Mouse (Mus musculus) heart, postnatal 0 days (tissue): ENCODE results near the gene Zfp697. TPM values are rescaled to one million over a fixed set of nuclear protein-coding genes. Genes with fewer than 3 reads are reported as not detected.

Source experiments
- ATAC-seq: fragments of 200-750 bp; cut with Nextera tagmentation; 2 replicates; pipeline ENCODE4 v1.8.0; 2017; ENCODE audit warnings: low read depth, moderate number of reproducible peaks, moderate library complexity; ENCODE audit not compliant: insufficient read depth
- DNase-seq: peaks from one replicate; pipeline ENCODE4 v3.0.0-alpha.2; 2016; ENCODE audit warnings: low spot score
- H3K27ac ChIP-seq: fragments of 300-500 bp; sonication (generic); 2 replicates; pipeline ENCODE4 v1.5.1; 2014; ENCODE audit warnings: low read depth, mild to moderate bottlenecking
- H3K27me3 ChIP-seq: fragments of 300-500 bp; sonication (generic); 2 replicates; pipeline ENCODE4 v1.6.1; 2014; ENCODE audit warnings: low read length, mixed read lengths; ENCODE audit not compliant: control insufficient read depth, insufficient read depth
- H3K36me3 ChIP-seq: fragments of 300-500 bp; sonication (generic); replicated peaks from 2 replicates; pipeline ENCODE4 v1.6.1; 2014; ENCODE audit warnings: low read length, mixed read lengths; ENCODE audit not compliant: control insufficient read depth, insufficient read depth
- H3K4me1 ChIP-seq: fragments of 300-500 bp; sonication (generic); 2 replicates; pipeline ENCODE4 v1.6.1; 2014; ENCODE audit warnings: antibody characterized with exemption; ENCODE audit not compliant: control insufficient read depth, insufficient read depth
- H3K4me2 ChIP-seq: fragments of 300-500 bp; sonication (generic); 2 replicates; pipeline ENCODE4 v1.6.1; 2014; ENCODE audit warnings: low read depth, mild to moderate bottlenecking, low read length, moderate library complexity
- H3K4me3 ChIP-seq: fragments of 300-500 bp; sonication (generic); 2 replicates; pipeline ENCODE4 v1.5.1; 2014; ENCODE audit warnings: low read depth, low read length
- H3K9ac ChIP-seq: fragments of 300-500 bp; sonication (generic); replicated peaks from 2 replicates; pipeline ENCODE4 v1.6.1; 2014; ENCODE audit warnings: low read depth, low read length, mixed read lengths
- H3K9me3 ChIP-seq: fragments of 300-500 bp; sonication (generic); replicated peaks from 2 replicates; pipeline ENCODE4 v1.6.1; 2016; ENCODE audit warnings: low read length; ENCODE audit not compliant: control insufficient read depth
- CTCF ChIP-seq: IDR thresholded peaks from 2 replicates; pipeline ENCODE4 v1.5.1; 2016; ENCODE audit warnings: antibody characterized with exemption, control low read depth, low read depth
- EP300 ChIP-seq: IDR thresholded peaks from 2 replicates; pipeline ENCODE4 v1.6.1; 2016; ENCODE audit warnings: antibody characterized with exemption, low read depth
- WGBS: fragments of 180-500 bp; shearing (Covaris S2); extraction: QIAGEN DNeasy Blood & Tissue Kit; methylation state at CpG from one replicate; pipeline ENCODE4 v1.1.7; 2014; 5-methylcytosine and 5-hydroxymethylcytosine counted together
- polyA plus RNA-seq: library from polyadenylated mRNA; unstranded; fragments of >200 nt; fragmentation: Nextera tagmentation; extraction: Ambion mirVana; gene quantifications from 2 replicates; pipeline ENCODE4 v1.2.1, GENCODE M21; 2015
- total RNA-seq: library from RNA; depleted of rRNA; stranded (reverse); fragments of >200 nt; gene quantifications from 2 replicates; pipeline ENCODE4 v1.2.3, GENCODE M21; 2014; ENCODE audit warnings: low replicate concordance; rRNA removed

Gene Zfp697
- total and polyA plus RNA-seq, 2 experiments from 2014 or later = 9.4 to 20.8 TPM

DNA sequence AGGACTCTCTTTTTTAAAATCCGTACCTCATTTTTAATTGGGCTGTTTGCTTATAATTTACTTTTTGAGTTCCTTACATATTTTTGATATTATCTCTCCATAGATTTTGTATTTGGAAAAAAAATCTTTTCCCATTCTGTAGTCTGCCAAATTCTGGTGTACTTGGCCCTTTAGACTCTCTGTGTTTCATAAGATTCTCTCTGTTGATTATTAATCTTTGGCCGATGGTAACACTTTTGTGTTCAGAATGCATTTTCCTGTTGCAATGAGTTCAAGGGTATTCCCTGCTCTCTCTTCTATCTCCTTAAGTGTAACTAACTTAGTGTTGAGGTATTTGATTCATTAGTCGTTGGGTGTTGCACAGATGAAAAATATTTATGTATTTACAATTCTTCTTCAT, 374.6 kb downstream of the Zfp697 start:
- H3K36me3 ChIP-seq = no peaks in the 10 kb centered on the region
- no peak overlapping the region for H3K27ac ChIP-seq
- H3K4me2 ChIP-seq = no peak overlapping the region
- TF ChIP-seq CTCF (no peak), EP300 (no peak)
- H3K9ac ChIP-seq = no peak overlapping the region
- ATAC-seq (no peak), DNase-seq (no peak)
- no peaks in the 10 kb centered on the region for H3K27me3 ChIP-seq
- no peaks in the 10 kb centered on the region for H3K9me3 ChIP-seq
- WGBS = 79% methylated on average over 3 of the region's 3 CpGs
- H3K4me1 ChIP-seq = no peaks in the 10 kb centered on the region
- no peak overlapping the region for H3K4me3 ChIP-seq

DNA sequence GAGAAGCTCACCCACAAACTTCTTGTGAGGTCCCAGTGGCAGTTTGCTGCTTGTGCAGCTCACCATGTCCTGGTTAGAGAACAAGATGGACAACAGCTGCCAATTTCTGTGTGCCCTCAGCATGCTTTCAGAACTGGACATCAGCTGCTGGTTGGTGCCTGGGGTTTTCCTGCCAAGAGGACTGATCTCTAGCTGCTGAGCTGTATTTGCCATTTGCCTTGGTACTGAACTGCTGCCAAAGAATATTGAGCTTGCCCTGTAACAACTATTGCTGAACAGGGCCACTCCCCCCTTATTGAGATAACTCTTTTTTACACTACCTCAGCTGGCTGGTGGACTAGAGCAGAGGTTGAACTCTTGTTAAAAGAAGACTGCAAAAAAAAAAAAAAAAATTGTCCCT, 381.9 kb downstream of the Zfp697 start:
- H3K27me3 ChIP-seq = no peaks in the 10 kb centered on the region
- TF ChIP-seq CTCF (no peak), EP300 (no peak)
- H3K36me3 ChIP-seq = no peaks in the 10 kb centered on the region
- no peak overlapping the region for H3K4me2 ChIP-seq
- H3K4me3 ChIP-seq = no peak overlapping the region
- H3K4me1 ChIP-seq = no peaks in the 10 kb centered on the region
- DNase-seq (no peak), ATAC-seq (no peak)
- no peak overlapping the region for H3K27ac ChIP-seq
- H3K9me3 ChIP-seq = no peaks in the 10 kb centered on the region
- no peak overlapping the region for H3K9ac ChIP-seq

DNA sequence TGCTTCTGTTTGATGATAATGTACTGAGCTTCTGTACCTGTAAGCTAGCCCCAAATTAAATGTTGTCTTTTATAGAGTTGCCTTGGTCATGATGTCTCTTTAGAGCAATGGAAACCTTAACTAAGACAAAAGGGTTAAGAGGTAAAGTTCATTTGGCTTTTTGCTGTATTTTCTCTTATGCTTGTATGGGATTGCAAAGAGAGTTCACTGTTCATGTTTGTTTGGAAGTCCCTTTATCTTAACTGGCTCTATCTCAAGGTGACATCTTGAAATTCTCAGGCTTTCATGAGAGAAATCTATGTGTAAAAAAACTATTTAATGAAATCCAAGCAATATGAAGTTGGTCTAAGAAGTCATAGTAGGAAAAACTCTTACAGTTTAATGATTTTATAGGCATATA, 398.7 kb downstream of the Zfp697 start:
- ATAC-seq (no peak), DNase-seq (no peak)
- Histone ChIP-seq H3K4me1 (no peaks in the 10 kb centered on the region), H3K4me3 (no peak overlapping the region), H3K9me3 (no peaks in the 10 kb centered on the region), H3K27ac (no peak overlapping the region), H3K27me3 (no peaks in the 10 kb centered on the region), H3K4me2 (no peak overlapping the region), H3K9ac (no peak overlapping the region), H3K36me3 (no peaks in the 10 kb centered on the region)
- TF ChIP-seq EP300 (no peak), CTCF (no peak)

DNA sequence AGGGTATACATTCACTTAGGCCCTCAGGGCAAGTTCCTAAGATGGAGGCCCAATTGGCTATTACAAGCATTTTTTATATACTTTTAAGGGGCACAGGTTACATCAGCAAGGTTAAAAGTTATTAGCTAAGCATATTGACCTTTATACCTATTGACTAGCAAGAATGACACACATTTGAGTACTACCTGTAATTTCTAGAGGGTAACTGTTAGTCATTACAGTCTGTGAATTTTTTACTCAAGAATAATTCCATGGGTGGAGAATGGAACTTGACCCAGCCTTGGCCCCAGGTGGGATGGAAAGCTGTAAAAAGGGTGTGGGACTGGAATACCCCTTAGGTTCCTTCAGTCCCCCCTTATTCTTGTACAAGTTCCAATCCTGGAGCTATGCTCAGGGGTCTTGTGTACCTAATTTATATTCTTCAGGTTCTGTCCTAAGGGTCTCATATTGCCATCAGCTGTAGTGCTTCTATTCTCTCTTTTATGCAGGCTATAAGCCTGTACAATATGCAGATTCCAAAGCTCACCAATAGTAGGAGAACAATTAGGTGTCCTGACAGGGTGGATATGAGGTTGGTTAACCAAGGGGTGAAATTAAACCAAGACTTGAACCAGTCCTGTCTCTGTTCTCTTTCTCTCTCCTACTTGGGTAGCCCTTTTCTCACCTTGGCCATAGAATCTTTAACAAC, 400.1 kb downstream of the Zfp697 start:
- H3K4me1 ChIP-seq = no peaks in the 10 kb centered on the region
- no peak overlapping the region for H3K27ac ChIP-seq
- H3K9me3 ChIP-seq = no peaks in the 10 kb centered on the region
- TF ChIP-seq EP300 (no peak), CTCF (no peak)
- DNase-seq (no peak), ATAC-seq (no peak)
- no peak overlapping the region for H3K9ac ChIP-seq
- no peaks in the 10 kb centered on the region for H3K36me3 ChIP-seq
- no peaks in the 10 kb centered on the region for H3K27me3 ChIP-seq
- H3K4me2 ChIP-seq = no peak overlapping the region
- no peak overlapping the region for H3K4me3 ChIP-seq

DNA sequence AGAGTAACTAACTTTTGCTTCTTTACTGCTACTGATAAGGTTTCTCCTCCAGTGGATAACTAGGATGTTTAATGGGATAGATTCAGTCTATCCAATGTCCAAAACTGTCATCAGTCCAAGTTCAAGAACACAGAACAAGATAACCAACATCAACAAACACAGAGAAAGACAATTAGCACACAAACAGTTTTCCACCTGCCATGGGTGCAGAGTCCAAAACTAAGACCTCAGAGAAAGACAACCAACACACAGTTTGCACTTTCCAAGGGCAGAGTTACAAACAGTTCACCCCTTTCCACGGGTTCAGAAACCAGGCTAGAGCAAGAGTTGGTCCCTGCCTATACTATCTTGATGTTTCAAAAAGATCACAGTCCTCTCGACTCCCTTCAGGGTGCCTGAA, 404.3 kb downstream of the Zfp697 start:
- Histone ChIP-seq H3K36me3 (no peaks in the 10 kb centered on the region), H3K4me3 (no peak overlapping the region), H3K4me1 (no peaks in the 10 kb centered on the region), H3K4me2 (no peak overlapping the region), H3K9me3 (no peaks in the 10 kb centered on the region), H3K27ac (no peak overlapping the region), H3K27me3 (no peaks in the 10 kb centered on the region), H3K9ac (no peak overlapping the region)
- WGBS = 50% methylated on average over 2 of the region's 2 CpGs
- DNase-seq (no peak), ATAC-seq (no peak)
- TF ChIP-seq EP300 = no peak
- TF ChIP-seq CTCF = no peak

Other genes with a start within 250 kb of the Zfp697 start
- not detected in 2 replicates for gene Adam30, start 221.8 kb upstream of the Zfp697 start, total RNA-seq
- gene Adam30, start 221.8 kb upstream of the Zfp697 start, polyA plus RNA-seq = not detected in 2 replicates
- gene Reg4, start 160.3 kb upstream of the Zfp697 start, total RNA-seq = not detected in 2 replicates
- gene Reg4, start 160.3 kb upstream of the Zfp697 start, polyA plus RNA-seq = not detected in 2 replicates
- 5.2 and 115 TPM in 2 replicates for gene Hmgcs2, start 102.0 kb upstream of the Zfp697 start, total RNA-seq
- 105 and 153 TPM in 2 replicates for gene Hmgcs2, start 102.0 kb upstream of the Zfp697 start, polyA plus RNA-seq
- 19.7 and 43.2 TPM in 2 replicates for gene Phgdh, start 42.5 kb upstream of the Zfp697 start, total RNA-seq
- 15.2 and 15.5 TPM in 2 replicates for gene Phgdh, start 42.5 kb upstream of the Zfp697 start, polyA plus RNA-seq
- gene Gm4450, start 74.7 kb downstream of the Zfp697 start, total RNA-seq = not detected in 2 replicates
- not detected in 2 replicates for gene Gm4450, start 74.7 kb downstream of the Zfp697 start, polyA plus RNA-seq
- gene Hsd3b4, start 128.1 kb downstream of the Zfp697 start, total RNA-seq = not detected in 2 replicates
- gene Hsd3b4, start 128.1 kb downstream of the Zfp697 start, polyA plus RNA-seq = not detected in 2 replicates
- not detected in 2 replicates for gene Gm10681, start 206.3 kb downstream of the Zfp697 start, total RNA-seq
- gene Gm10681, start 206.3 kb downstream of the Zfp697 start, polyA plus RNA-seq = not detected in 2 replicates
- not detected in 2 replicates for gene Hsd3b5, start 247.8 kb downstream of the Zfp697 start, total RNA-seq
- gene Hsd3b5, start 247.8 kb downstream of the Zfp697 start, polyA plus RNA-seq = not detected in 2 replicates